Mouse (Mus musculus) c-Kit-positive CD71-positive TER-119-negative erythroid progenitor cells, embryonic 14.5 days (primary cell): Measurements from ENCODE around the gene Sox5.
"Not testable (repeated sequence)": the region's sequence is repeated elsewhere in the genome, so short reads cannot be mapped to it uniquely, and the experiment has no call there.

Experiments used
- DNase-seq: peaks from one replicate; pipeline ENCODE4 v3.0.0-alpha.2; 2013; ENCODE audit warnings: low read depth

Gene Sox5

GRCm38 (mm10) chr6:144282756-144283155, 499.0 kb downstream of the Sox5 start:
- DNase-seq, result no peak

DNA sequence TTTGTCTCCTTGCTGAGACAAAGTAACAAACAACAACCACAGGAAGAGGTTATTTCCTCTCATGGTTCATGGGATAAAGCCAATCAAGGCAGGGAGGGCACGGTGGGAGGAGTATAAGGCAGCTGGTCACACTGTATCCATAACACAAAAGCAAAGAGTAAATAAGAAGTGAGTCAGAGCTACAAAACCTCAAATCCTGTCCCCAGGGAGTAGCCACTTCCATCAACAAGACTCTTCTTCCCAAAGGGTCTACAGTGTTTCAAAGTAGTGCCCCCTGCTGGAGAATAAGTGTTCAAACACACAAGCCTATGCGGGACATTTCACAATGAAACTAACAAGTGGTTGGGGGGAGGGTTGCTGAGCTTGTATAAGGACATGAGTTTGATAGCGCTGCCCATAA, 500.1 kb downstream of the Sox5 start:
- DNase-seq, result no peak

DNA sequence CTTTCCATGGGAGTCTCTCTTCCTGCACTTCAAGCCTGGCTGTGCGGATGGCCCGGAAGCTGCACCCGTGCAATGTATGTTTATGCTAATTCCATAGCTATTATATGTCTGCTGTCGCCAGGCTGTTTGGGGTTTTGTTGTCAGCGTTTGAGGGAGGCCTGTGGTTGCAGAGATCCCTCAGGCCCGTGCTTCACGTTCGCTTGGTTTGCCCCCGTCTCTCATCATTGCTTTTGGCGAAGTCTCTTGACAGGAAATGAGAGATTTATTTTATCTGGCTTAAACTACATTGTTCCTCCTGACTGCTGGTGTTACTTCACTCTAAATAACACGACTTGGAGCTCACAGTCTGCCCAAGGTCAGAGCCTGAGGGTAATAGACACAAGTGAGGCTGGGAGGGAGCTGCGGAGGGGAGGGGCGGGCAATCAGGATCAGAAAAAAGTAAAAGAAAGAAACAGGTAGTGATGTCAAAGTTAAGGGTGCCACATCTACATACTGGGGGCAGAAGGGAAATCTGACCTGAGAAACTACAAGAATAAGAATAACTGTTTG, 503.2 kb downstream of the Sox5 start:
- no peak for DNase-seq

DNA sequence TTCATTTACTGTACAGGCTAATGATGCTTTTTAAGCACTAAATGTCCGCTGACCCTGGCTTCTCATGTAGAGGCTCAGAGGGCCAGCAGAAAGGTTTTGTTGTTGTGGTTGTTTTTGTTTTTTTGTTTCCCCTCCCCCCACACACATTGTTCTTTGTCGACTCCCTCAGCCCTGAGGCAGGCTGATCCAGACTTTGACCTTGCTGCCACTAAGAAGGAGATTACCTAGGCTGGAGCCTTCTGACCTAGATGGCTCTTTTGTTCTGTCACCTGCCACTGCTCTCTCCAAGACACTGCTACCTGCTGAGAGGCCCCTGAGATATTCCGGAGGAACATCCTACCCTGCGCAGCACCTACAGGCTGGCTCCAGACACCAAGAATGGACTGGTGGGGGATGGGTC, 508.4 kb downstream of the Sox5 start:
- DNase-seq, result not testable (repeated sequence)

DNA sequence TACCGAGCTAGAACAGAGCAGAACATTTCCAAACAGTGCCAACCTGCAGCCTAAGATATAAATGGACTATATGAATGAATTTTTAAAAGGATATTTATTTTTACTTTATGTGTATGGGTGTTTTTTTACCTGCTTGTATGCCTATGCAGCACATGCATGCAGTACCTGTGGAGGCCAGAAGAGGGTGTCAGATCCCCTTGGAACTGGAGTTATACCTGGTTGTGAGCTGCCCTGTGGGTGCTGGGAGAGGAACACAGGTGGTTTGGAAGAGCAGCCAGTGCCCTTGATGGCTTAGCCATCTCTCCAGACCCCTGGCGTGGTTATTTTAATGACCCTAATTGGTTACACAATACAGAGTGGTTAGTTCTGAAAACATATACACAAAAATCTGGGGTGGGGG, 510.5 kb downstream of the Sox5 start:
- no peak for DNase-seq

DNA sequence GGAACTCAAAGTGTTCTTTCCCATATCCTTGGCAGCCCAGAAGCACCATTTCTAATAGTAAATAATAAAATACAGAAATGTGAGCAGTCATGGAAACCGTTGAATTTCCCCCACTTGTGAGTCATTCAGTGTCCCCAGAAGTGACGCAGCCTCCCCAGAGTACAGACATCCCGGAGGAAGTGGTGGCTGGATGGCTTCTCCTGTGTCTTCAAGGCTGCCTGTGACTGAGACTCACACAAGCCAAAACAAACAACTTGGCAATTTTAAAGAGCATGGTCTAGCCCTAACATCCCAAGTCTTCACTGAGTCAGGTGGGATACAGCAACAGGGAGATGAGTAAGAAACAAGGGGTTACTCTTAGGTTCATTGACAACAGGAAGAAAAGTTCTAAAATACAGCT, 511.5 kb downstream of the Sox5 start:
- no peak for DNase-seq

DNA sequence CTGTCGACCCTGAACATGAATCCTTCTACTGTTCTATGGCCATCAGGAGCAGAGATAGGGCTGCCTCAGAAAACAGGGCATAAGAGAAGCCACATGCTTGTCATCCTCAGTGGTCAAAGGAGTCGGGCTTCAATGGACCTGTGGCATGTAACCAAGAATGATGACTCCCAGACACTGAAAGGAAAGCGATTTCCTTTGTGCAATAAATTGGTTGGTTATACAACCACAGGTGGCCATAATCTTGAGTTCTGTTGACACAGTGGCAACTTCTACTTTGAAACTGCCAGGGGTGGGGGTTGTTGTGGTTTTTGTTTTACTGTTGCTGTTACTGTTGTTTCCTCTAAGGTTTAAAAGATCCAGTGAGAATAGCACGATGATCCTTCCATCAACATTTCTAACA, 512.1 kb downstream of the Sox5 start:
- no peak for DNase-seq

- no peak for DNase-seq
These were observed 516.0 kb downstream of the Sox5 start for GRCm38 (mm10) chr6:144265752-144266151.

- DNase-seq, result no peak
These were observed 516.8 kb downstream of the Sox5 start for GRCm38 (mm10) chr6:144265004-144265403.

DNA sequence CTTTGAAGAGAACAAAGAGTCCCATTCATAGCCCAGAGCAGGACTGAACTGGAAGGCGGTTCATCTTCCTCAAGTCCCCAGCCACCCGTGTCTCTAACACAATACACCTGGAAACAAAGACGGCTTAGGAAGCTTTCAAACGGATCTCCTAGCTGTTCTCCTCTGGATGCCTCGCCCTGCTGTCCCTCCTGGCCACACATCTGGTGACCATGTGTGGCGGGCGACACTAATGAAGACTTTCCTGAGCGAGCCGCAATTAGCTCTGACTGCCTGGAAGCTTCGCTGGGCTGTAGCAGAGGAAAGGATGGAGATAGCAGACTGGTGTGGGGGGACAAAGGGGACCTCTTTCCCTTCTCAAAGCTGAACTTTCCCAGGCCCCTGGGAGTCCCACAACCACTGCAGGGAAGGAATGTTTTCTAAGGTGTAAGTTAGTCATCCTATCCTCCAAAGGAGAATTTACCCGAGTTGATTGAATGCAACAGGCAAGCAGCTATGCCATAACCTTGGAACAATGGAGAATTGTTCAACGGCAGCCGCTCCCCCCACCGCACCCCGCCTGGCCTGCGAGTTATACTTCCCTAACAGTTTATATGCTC, 517.4 kb downstream of the Sox5 start:
- no peak for DNase-seq

DNA sequence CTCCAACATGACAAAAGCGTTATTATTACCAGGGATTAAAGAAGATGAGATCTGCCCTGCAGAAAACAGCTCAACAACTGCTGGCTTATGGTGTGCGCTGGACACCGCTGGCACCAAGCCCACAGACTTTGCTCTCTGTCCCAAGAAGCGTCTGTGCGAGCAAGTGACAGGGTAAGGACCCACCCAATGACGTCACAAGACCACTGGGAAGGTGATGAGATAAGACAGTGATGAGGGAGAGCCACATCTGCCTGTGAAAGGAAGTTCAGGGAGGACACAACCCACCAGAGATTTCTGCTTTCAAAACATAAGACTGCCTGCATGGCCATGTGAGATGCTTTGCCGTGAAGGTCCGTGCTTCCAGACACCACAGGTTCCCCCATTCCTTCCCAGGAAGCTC, 525.3 kb downstream of the Sox5 start:
- no peak for DNase-seq

DNA sequence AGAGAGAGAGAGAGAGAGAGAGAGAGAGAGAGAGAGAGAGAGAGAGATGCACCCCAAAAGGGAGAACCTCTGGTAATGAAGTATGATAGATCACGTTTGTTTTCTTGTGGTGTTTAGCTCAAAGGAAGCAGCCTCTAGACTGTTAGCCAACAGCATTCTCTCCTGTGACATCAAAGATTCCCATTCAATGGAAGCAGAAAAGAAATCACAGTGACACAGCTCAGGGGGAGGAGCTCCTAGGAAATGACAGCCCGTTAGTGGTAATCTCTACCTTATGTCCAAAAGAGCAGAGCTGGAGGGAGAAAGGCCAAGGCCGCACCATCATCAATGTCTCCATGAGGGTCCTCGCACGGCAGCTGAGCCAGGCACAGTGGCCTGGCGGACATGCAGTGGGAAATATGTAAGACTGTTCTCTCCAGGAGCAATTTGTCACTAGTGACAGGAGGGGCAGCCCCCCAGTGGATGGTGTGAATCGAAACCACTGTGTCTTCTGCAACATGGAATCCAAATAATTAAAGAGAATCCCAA, 529.5 kb downstream of the Sox5 start:
- DNase-seq, result no peak

GRCm38 (mm10) chr6:144251222-144252170, 530.3 kb downstream of the Sox5 start:
- no peak for DNase-seq

- DNase-seq, result no peak
These were observed 531.1 kb downstream of the Sox5 start for GRCm38 (mm10) chr6:144250625-144251181.

DNA sequence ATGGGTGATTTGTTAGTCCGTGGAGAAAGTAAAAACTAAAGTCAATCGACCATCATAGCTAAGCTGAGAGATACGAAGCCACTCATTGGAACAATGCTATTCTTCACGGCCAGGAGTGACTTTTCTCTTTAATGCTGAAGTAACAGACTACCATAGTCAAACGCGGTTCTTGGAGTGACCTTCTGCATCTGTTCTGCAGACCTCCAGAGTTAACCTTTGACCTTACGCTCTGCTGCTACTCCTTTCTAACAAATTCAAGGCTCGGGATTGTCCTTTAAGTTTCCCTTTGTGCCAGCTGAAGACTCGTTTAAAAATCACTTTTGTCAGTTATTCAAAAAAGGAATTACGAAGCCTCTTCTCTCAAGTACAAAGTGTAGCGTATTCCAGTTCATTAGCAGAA, 545.2 kb downstream of the Sox5 start:
- no peak for DNase-seq

- no peak for DNase-seq
These were observed 577.8 kb downstream of the Sox5 start for GRCm38 (mm10) chr6:144203970-144204369.

GRCm38 (mm10) chr6:144203013-144203412, 578.8 kb downstream of the Sox5 start:
- no peak for DNase-seq

- DNase-seq, result no peak
These were observed 580.3 kb downstream of the Sox5 start for GRCm38 (mm10) chr6:144201402-144202040.

DNA sequence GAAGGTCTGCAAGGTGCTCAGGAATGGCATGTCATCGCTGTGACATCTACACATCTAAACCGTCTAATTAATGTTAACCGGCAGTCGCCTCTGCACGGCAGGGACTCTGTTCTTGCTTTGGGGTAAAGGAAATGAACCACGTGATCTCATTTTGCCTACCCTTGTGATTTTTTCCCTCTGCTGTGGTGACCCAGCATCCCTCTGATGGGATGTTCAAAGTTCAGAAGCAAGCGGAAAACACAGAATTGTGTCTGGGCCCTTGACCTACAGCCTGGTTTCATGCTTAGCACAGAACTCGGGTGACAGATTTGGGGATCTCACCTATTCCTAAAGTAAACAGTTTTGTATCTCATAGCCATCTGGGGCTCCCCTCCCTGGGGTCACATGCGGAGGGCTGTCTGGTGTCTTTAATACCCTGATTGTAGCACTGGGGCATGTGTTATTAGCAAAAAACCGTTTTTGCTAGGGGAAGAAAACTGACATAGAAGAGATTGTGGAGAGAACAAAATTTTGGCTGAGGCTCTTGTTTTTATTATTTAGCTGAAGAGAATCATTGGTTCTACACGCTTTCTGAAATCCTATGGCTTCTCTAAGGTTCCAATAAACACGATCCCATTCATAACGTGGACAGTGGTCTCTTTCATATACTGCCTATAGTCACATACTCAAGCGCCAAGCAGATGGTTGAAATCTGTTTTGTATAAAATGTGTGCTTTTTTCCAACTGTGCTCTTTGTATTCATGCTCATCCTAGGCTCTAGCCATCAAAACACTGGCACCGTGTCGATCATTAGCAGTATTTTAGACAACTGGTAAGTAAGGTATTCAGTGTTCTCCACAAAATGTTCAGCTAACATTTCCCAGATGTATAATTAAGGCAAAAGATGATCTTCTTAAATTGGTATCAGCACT, 584.3 kb downstream of the Sox5 start:
- DNase-seq, result no peak

DNA sequence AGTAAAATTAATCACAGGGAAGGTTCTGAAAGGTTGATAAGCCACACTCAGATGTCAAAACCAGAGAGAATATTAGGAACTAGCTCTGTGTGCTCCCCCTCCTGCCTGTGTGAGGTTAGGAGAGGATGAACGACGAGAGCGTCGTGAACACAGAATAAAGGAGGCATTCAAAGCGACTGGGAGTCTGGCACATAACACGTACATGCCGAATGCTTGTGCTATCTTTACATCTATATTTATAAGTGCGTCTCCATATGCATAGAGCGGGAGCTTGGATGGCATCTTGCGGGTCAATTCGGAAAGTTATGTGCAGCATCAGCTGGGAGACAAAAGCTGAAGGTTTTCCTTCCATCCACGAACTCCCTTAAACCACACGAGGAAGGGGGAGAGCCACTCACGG, 585.8 kb downstream of the Sox5 start:
- no peak for DNase-seq

DNA sequence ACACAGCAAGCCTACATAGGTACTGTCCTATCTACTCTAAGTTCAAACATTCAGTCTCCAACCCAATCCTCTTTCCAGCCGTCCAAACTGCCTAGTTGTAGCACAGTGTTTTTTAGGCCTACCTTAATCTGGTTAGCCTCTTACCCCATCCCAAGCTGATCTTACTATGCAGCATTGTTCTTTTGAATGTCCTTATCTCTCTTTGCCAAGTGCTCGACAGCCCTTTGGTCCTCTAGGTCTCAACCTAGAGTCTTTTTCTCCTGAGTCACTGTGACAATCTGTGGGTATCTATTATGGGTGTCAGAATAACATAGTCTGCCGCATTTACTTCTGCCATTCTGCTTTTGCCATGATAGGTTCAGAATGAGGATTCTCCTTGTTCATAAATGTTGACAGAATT, 598.7 kb downstream of the Sox5 start:
- no peak for DNase-seq
